Comparison of ENCODE assay signal across 8 mouse cellular contexts in the genomic region with DNA sequence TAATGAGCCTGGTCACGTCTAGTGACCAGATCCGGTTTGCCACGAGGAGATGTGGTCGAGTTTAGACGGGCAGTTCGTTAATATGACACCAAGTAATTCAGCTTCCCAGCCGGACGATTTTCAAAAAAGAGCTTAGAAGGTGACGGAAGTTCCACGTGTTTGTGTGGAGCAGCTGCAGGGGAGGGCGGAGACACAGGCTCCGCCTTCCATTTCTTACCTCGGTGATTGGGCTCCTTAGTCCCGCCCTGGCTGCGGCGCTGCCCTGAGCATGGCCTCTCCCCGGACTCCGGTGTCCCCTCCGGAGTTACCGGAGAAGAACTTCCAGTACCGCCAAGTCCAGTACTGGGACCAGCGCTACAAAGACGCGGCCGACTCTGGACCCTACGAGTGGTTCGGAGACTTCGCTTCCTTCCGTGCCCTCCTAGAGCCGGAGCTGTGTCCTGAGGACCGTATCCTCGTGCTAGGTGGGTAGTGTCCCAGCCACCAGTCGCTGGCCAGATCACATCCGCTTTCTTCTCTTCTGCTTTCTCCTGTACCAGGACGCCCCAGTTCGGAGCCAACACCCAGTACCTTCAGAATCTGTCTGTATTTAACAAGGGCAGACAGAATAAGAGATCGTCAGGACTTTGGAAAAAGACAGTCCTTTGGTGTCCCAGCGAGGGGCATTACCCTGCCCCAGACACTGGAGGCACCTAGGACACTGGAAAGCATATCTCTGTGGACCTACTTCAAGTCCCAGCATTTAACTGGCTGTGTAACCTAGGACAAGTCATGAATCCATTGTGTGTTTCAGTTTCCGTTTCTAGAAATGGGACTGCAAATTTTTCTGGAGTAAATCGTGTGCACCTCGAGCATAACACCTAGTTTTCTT. TPM values are rescaled to one million over a fixed set of nuclear protein-coding genes. Genes with fewer than 3 reads are reported as not detected.
DNase-seq lines count a peak whose midpoint lies in the region; ATAC-seq and TF ChIP-seq lines count a peak whose summit lies in the region.

TSS of gene Eef1akmt4 (plus strand) at position 237 of the 871 bp plus-strand sequence.
TSS of gene Gm49333 (plus strand) at position 254 of the 871 bp plus-strand sequence.
TSS of gene Alg3 (minus strand) at position 379 of the 871 bp plus-strand sequence.

- no peak; the same call in 1 of the 2 replicates for TF ChIP-seq POLR2A in limb, embryonic 14.5 days (IDR thresholded peaks at IDR 0.05; ENCODE audit: borderline replicate concordance, extremely low read depth, insufficient read depth, insufficient read length)
- TF ChIP-seq POLR2A in spleen, adult 2 months (IDR thresholded peaks at IDR 0.05; ENCODE audit: low read depth, low read length), result no peak; the same call in 1 of the 2 replicates

- peak within 1 kb of the TSS; percentile 84 for H3K9ac ChIP-seq in embryonic facial prominence, embryonic 11.5 days (replicated peaks; ENCODE audit: low read length)
- H3K9ac ChIP-seq in limb, embryonic 14.5 days (ENCODE audit: low read depth, low read length, severe bottlenecking), result peak within 1 kb of the TSS; percentile 76
- peak within 1 kb of the TSS; percentile 95 for H3K9ac ChIP-seq in midbrain, embryonic 16.5 days (ENCODE audit: low read depth, low read length)

- 2% methylated on average over 41 of the region's 41 CpGs for WGBS in embryonic facial prominence, embryonic 11.5 days
- 2% methylated on average over 41 of the region's 41 CpGs for WGBS in limb, embryonic 14.5 days
- WGBS in midbrain, embryonic 16.5 days, result 2% methylated on average over 41 of the region's 41 CpGs
- WGBS in spleen, adult 2 months, result 1% methylated on average over 41 of the region's 41 CpGs

- H3K4me2 ChIP-seq in embryonic facial prominence, embryonic 11.5 days (ENCODE audit: low read depth, low read length), result peak within 1 kb of the TSS; percentile 59
- H3K4me2 ChIP-seq in limb, embryonic 14.5 days (replicated peaks; ENCODE audit: low read depth, low read length, severe bottlenecking), result peak within 1 kb of the TSS; percentile 99
- H3K4me2 ChIP-seq in midbrain, embryonic 16.5 days (ENCODE audit: low read length), result peak within 1 kb of the TSS; percentile 89

- H3K27me3 ChIP-seq in embryonic facial prominence, embryonic 11.5 days (ENCODE audit: control insufficient read depth, insufficient read depth, low read length), result no peaks in the 10 kb centered on the region
- H3K27me3 ChIP-seq in limb, embryonic 14.5 days (ENCODE audit: control insufficient read depth, insufficient read depth, low read length), result no peaks in the 10 kb centered on the region
- no peaks in the 10 kb centered on the region for H3K27me3 ChIP-seq in midbrain, embryonic 16.5 days (ENCODE audit: control insufficient read depth, insufficient read depth, low read depth, low read length)
- no peaks in the 10 kb centered on the region for H3K27me3 ChIP-seq in spleen, adult 2 months (ENCODE audit: control insufficient read depth, insufficient read depth, low read length)

- ATAC-seq in embryonic facial prominence, embryonic 11.5 days (replicated peaks; ENCODE audit: insufficient number of reproducible peaks, low FRiP score, low TSS enrichment, low read depth), result peak; percentile 96
- ATAC-seq in limb, embryonic 14.5 days (ENCODE audit: low FRiP score, low read depth), result peak; percentile 97
- peak; percentile 93 for ATAC-seq in midbrain, embryonic 16.5 days

- no peaks in the 10 kb centered on the region for H3K4me1 ChIP-seq in embryonic facial prominence, embryonic 11.5 days (ENCODE audit: control insufficient read depth, insufficient read depth, low read length)
- 0 out of 2 replicates have a peak, but pooled peaks cover 6% of the 10 kb centered on the region for H3K4me1 ChIP-seq in limb, embryonic 14.5 days (ENCODE audit: control insufficient read depth, insufficient read depth, low read length)
- peaks cover 20% of the 10 kb centered on the region for H3K4me1 ChIP-seq in midbrain, embryonic 16.5 days (ENCODE audit: control insufficient read depth, insufficient read depth, low read length)
- H3K4me1 ChIP-seq in spleen, adult 2 months (ENCODE audit: control insufficient read depth, insufficient read depth, insufficient read length), result peaks cover 2% of the 10 kb centered on the region

- TF ChIP-seq CTCF in spleen, adult 2 months (IDR thresholded peaks at IDR 0.05; ENCODE audit: extremely low read depth, insufficient read depth, insufficient read length, insufficient replicate concordance), result no peak

- peak within 1 kb of the TSS; percentile 49 for H3K27ac ChIP-seq in embryonic facial prominence, embryonic 11.5 days (replicated peaks; ENCODE audit: low read depth, low read length)
- H3K27ac ChIP-seq in limb, embryonic 14.5 days (replicated peaks; ENCODE audit: low read depth, low read length), result peak within 1 kb of the TSS; percentile 74
- H3K27ac ChIP-seq in midbrain, embryonic 16.5 days (ENCODE audit: low read length), result peak within 1 kb of the TSS; percentile 89
- peak within 1 kb of the TSS; percentile 24 for H3K27ac ChIP-seq in spleen, adult 2 months (ENCODE audit: insufficient read depth, low read length)

- peak; percentile 94 for DNase-seq in 3134 (ENCODE audit: extremely low read depth, insufficient read length, low spot score)
- DNase-seq in adrenal gland, postnatal 14 days, result peak; percentile 94
- peak; percentile 96 for DNase-seq in embryonic facial prominence, embryonic 11.5 days (ENCODE audit: low spot score)
- peak; percentile 99 for DNase-seq in heart, adult 11 months
- DNase-seq in kidney, adult 11 months, result peak; percentile 91
- peak; percentile 95 for DNase-seq in limb, embryonic 14.5 days (ENCODE audit: low spot score)
- DNase-seq in spleen, adult 2 months (ENCODE audit: low read depth in 1 of 2, low spot score in 2 of 2), result peak; percentile 75 to 81

- no peaks in the 10 kb centered on the region for H3K9me3 ChIP-seq in embryonic facial prominence, embryonic 11.5 days (replicated peaks; ENCODE audit: control insufficient read depth, low read length)
- H3K9me3 ChIP-seq in limb, embryonic 14.5 days (ENCODE audit: control insufficient read depth, low read length), result no peaks in the 10 kb centered on the region
- H3K9me3 ChIP-seq in midbrain, embryonic 16.5 days (replicated peaks; ENCODE audit: control insufficient read depth, low read length, poor library complexity, severe bottlenecking), result no peaks in the 10 kb centered on the region

- no peaks in the 10 kb centered on the region; the same call in 1 of the 2 replicates for H3K36me3 ChIP-seq in embryonic facial prominence, embryonic 11.5 days (replicated peaks; ENCODE audit: control insufficient read depth, insufficient read depth, low read depth, low read length)
- peaks cover 13% of the 10 kb centered on the region for H3K36me3 ChIP-seq in limb, embryonic 14.5 days (ENCODE audit: control insufficient read depth, insufficient read depth, low read length)
- peaks cover 10% of the 10 kb centered on the region for H3K36me3 ChIP-seq in midbrain, embryonic 16.5 days (ENCODE audit: control insufficient read depth, insufficient read depth, low read length)
- H3K36me3 ChIP-seq in spleen, adult 2 months (ENCODE audit: control insufficient read depth, insufficient read depth, low read length), result peaks cover 8% of the 10 kb centered on the region; the same call in 1 of the 2 replicates

- H3K4me3 ChIP-seq in embryonic facial prominence, embryonic 11.5 days (ENCODE audit: low read depth, low read length), result peak within 1 kb of the TSS; percentile 54
- H3K4me3 ChIP-seq in limb, embryonic 14.5 days (replicated peaks; ENCODE audit: low read length), result peak within 1 kb of the TSS; percentile 77
- H3K4me3 ChIP-seq in midbrain, embryonic 16.5 days (ENCODE audit: low read depth, low read length), result peak within 1 kb of the TSS; percentile 84
- peak within 1 kb of the TSS; percentile 80 for H3K4me3 ChIP-seq in spleen, adult 2 months (ENCODE audit: extremely low read depth, insufficient read depth, insufficient read length)

RNA-seq across cellular contexts. Expression of gene Eef1akmt4, which starts in this region (rescaled TPM):
- total RNA-seq in adrenal gland, postnatal 14 days (2021), result 8.7 and 10.8 TPM in 2 replicates
- polyA plus RNA-seq in embryonic facial prominence, embryonic 11.5 days (2014; fragmentation: Nextera tagmentation; extraction: Ambion mirVana), result 32.5 and 35.8 TPM in 2 replicates
- 28.0 and 33.0 TPM in 2 replicates for polyA plus RNA-seq in limb, embryonic 14.5 days (2012; rRNA removed)
- 38.8 and 44.1 TPM in 2 replicates for polyA plus RNA-seq in limb, embryonic 14.5 days (2014; fragmentation: Nextera tagmentation; extraction: Ambion mirVana)
- 7.8 and 7.9 TPM in 2 replicates for polyA plus RNA-seq in midbrain, embryonic 16.5 days (2015; fragmentation: Nextera tagmentation; extraction: Ambion mirVana)
- 9.2 and 10.8 TPM in 2 replicates for polyA plus RNA-seq in spleen, adult 2 months (2012; rRNA removed)

RNA-seq across cellular contexts. Expression of gene Gm49333, which starts in this region (rescaled TPM):
- not detected in 2 replicates for total RNA-seq in adrenal gland, postnatal 14 days (2021)
- not detected in 2 replicates for polyA plus RNA-seq in embryonic facial prominence, embryonic 11.5 days (2014; fragmentation: Nextera tagmentation; extraction: Ambion mirVana)
- polyA plus RNA-seq in limb, embryonic 14.5 days (2012; rRNA removed), result not detected in 2 replicates
- polyA plus RNA-seq in limb, embryonic 14.5 days (2014; fragmentation: Nextera tagmentation; extraction: Ambion mirVana), result not detected in 2 replicates
- polyA plus RNA-seq in midbrain, embryonic 16.5 days (2015; fragmentation: Nextera tagmentation; extraction: Ambion mirVana), result not detected in 2 replicates
- polyA plus RNA-seq in spleen, adult 2 months (2012; rRNA removed), result 0.02 TPM in 1 of 2 replicates, not detected in the other

RNA-seq across cellular contexts. Expression of gene Alg3, which starts in this region (rescaled TPM):
- total RNA-seq in adrenal gland, postnatal 14 days (2021), result 23.0 and 24.2 TPM in 2 replicates
- polyA plus RNA-seq in embryonic facial prominence, embryonic 11.5 days (2014; fragmentation: Nextera tagmentation; extraction: Ambion mirVana), result 47.3 and 49.4 TPM in 2 replicates
- 27.4 and 43.5 TPM in 2 replicates for polyA plus RNA-seq in limb, embryonic 14.5 days (2012; rRNA removed)
- polyA plus RNA-seq in limb, embryonic 14.5 days (2014; fragmentation: Nextera tagmentation; extraction: Ambion mirVana), result 43.0 and 43.6 TPM in 2 replicates
- polyA plus RNA-seq in midbrain, embryonic 16.5 days (2015; fragmentation: Nextera tagmentation; extraction: Ambion mirVana), result 39.6 and 41.6 TPM in 2 replicates
- polyA plus RNA-seq in spleen, adult 2 months (2012; rRNA removed), result 18.5 and 19.6 TPM in 2 replicates

Comparison
In these comparisons a context has a peak if more than half of its experiments do, and no peak if none do; other contexts are left out.
1. Peak in every context shown above with its lines: DNase-seq, ATAC-seq, H3K4me3 ChIP-seq and H3K27ac ChIP-seq.
2. H3K27ac ChIP-seq: peak in every context shown above with its lines; median percentile 89 in midbrain, embryonic 16.5 days; 74 in limb, embryonic 14.5 days; 49 in embryonic facial prominence, embryonic 11.5 days; 24 in spleen, adult 2 months.